Mouse (Mus musculus) embryo, embryonic 11.5 days (tissue): ENCODE results near the gene Snupn.
A peak's percentile ranks its signal among the peaks of the same experiment; 100 is the strongest.
"Not testable (repeated sequence)": the region's sequence is repeated elsewhere in the genome, so short reads cannot be mapped to it uniquely, and the experiment has no call there.

ENCODE experiments used
- DNase-seq: peaks from one replicate; pipeline ENCODE4 v3.0.0-alpha.2; 2012; ENCODE audit warnings: low read depth, low spot score

Gene Snupn

DNA sequence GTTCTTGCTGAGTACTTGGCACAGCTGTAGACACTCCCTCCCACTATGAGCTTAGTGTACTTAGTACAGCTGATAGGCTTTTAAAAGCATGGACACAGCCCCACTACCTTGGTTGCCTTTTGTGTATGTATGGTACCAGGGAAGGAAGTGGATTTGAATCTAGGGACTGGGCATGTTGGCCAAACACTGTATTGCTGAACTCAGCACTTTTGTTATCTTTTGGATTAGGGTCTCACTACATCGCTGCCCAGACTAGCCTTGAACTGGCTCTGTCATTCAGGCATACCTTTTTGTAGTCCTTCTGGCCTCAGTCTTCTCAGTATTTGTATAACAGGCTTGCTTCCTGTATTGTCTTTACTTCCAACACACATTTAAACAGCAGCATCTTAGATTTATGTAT, 20.1 kb upstream of the Snupn start:
- no peak for DNase-seq

DNA sequence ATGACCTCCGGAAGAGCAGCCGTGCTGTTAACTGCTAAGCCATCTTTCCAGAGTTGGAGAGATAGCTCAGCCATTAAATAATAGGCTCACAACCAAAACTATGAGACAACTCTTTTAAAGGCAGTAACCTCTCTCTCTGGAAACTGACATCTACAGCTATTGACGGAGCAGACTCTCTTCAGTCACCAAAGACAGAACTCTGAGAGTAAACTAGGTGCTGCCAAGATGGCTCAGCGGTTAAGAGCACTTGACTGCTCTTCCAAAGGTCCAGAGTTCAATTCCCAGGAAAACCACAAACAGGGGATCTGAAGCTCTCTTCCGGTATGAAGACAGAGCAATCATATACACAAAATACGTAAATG, 13.8 kb upstream of the Snupn start:
- no peak for DNase-seq

DNA sequence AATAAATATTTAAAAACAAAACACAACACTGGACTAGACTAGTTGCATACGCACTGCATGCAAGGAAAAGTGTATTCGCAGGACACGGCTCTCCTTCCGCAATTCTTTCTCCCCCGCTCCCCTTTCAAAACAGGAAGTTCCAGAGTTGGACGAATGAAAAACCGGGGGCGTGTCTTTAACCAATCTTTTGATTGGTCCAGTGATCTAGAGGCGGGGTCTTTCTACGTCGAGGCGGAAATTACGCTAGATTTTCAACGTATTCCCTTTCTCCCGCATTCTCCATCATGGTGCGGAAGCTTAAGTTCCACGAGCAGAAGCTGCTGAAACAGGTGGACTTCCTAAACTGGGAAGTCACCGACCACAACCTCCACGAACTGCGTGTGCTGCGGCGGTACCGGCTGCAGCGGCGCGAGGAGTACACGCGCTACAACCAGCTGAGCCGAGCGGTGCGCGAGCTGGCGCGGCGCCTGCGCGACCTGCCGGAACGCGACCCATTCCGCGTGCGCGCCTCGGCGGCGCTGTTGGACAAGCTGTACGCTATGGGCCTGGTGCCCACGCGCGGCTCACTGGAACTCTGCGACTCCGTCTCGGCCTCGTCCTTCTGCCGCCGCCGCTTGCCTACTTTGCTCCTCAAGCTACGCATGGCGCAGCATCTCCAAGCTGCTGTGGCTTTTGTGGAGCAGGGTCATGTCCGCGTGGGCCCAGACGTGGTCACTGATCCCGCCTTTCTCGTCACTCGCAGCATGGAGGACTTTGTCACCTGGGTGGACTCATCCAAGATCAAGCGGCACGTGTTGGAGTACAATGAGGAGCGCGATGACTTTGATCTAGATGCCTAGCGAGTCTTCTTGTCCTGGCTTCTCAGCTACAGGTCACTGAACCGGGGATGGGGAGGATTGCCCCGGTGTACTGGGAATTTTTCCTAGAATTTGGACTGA, 13.2 kb upstream of the Snupn start, which contains the start of gene Imp3:
Gene Imp3 (plus strand): TSS at position 253 of the 938 bp plus-strand sequence.
- DNase-seq, result peak; percentile 89

DNA sequence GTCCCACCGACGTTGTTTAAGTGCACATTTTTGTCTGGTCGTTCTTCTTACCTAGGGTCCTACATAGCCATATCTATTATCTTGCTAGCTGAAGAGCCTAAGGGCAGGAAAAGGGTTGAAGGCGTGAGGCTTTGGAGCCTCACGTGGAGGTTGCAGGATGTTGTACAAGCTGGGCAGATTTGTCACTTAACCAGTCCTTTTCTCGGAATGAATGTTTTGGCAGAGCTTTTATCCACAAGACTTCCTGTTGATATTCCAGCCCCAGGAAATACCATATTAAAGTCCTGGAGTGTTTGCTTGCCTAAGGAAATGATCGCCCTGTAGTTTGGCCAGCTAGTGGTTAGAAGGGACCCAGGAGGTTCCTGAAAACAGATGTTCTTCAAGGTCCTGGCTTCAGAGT, 12.3 kb upstream of the Snupn start:
- no peak for DNase-seq

DNA sequence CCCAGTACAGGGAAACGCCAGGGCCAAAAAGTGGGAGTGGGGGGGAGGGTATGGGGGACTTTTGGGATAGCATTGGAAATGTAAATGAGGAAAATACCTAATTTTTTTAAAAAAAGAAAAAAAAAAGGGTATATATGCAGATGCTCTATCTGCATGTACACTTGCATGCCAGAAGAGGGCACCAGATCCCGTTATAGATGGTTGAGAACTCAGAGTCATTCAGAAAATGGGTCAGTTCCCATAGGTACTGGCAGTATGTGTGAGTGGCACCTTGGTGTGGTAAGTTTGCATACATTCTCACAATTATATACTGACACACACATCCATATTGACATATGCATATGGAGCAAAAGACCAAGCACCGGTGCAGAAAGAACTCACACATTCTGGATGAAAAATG, 3.2 kb upstream of the Snupn start:
- not testable (repeated sequence) for DNase-seq

DNA sequence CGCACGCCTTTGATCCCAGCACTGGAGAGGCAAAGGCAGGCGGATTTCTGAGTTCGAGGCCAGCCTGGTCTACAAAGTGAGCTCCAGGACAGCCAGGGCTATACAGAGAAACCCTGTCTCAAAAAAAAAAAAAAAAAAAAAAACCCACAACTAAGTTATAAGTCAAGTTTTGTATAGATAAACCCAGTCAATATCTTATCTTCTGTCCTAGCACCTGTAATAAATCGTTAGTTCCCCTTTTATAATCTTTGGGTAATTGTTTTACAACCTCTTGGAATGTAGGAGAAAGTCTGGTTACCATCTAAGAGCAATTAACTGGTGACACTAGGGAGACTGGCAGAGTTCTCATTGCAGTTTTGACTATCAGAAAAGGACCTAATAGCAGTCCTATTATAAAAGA, 2.0 kb upstream of the Snupn start:
- DNase-seq, result not testable (repeated sequence)

DNA sequence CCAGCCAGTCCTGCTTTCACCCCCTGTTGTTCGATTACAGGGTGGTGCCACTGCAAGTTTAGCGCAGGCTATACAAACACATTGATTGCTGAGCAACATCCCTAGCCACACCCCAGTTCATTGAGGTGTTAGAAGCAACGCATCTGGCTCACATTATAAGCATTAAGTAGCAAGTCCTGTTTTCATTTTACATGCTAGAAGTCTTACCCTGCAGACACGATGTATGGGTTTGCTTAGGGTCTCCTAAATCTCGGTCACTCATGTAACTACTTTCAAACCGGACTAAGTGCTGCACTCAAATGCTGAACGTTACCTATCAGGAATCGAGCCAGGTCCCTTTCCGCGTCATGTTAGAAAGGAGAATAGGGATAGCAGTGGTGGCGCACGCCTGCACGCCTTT, 911 bp upstream of the Snupn start:
- no peak for DNase-seq

DNA sequence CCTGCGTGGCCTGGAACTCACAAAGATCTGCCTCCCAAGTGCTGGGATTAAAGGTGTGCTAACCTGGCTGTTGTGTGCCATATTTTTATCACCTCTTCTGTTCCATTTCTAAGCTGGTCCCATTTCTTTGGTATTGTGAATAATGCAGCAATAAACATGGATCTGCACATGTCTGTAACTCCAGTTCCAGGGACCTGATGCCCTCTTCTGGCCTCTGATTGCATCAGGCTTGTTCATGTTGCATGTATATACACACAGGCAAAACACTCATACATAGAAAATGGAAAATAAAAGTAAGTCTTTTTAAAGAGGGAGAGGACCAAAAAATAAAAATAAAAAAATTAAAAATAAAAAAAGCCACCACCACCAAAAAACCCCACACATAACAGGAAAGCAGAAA, 2.9 kb downstream of the Snupn start:
- no peak for DNase-seq

DNA sequence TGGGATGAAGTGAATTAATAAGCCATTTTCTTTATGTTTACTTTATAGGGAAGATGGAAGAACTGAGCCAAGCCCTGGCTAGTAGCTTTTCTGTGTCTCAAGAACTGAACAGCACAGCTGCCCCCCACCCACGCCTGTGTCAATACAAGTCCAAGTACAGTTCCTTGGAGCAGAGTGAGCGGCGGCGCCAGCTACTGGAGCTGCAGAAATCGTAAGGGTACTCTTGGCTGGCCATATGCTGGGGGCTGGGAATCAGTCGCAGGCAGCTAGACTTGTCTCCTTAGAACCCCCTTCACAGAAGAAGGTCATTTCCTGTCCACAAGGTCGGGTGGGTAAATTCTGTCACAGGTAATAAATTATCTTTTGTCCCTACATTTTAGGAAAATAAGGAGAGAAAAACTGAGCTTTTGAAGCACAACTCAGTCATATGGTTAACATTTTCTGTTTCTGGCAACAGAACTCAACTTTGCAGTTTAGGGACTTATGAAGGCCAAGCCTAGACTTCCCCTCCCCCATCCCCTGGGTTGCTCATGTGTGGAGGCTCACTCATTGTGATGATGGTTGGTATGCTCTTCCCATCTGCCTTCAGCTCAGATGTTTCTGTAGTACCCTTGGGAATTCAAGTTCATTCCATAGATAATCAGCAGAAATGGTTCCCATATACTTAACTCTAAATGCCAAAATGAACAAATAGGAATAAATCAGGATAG, 6.4 kb downstream of the Snupn start:
- no peak for DNase-seq

DNA sequence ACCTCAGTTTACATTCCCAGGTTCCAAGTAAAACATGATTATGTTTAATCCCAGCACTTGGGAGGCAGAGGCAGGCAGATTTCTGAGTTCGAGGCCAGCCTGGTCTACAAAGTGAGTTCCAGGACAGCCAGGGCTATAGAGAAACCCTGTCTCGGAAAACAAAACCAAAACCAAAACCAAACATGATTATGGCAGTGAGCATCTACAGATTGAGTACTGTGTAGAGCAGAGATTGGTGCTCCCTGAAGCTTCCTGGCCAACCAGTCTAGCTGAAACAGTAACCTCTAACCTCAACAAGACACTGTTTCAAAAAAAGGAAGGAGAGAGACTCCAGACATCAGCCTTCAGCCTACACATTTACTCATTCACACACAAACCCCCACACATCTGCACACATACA, 8.0 kb downstream of the Snupn start:
- DNase-seq, result no peak

DNA sequence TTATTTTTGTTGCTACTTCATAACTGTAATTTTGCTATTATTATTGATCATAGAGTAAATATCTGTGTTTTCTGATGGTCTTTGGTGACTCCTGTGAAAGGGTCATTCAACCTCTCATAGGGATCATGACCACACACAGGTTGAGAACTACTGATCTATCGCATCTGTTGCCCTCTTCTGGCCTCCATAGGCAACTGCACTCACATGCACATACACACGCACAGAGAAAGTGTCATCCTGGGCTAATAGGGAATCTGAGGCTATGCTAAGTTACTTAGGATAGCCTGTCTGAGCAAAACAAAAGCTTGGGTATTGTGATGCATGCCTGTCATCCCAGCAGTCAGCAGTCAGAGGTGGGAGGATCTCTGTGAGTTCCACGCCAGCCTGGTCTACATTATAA, 10.9 kb downstream of the Snupn start:
- no peak for DNase-seq

DNA sequence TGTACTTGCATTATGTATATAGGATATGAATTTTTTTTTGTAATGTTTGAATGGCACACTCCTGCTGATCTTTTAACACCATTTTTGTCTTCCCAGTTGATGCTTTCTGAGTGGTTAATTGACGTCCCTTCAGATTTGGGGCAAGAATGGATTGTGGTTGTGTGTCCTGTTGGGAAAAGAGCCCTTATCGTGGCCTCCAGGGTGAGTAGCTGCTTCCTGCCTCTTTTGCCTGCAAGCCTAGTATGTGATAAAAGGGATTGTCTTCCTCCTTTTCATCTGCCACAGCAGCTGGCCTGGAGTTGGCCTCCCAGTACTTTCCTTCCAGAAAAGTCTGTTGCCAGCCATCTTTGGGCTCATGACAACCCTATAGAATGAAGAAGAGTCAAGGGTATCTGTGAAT, 19.5 kb downstream of the Snupn start:
- no peak for DNase-seq

DNA sequence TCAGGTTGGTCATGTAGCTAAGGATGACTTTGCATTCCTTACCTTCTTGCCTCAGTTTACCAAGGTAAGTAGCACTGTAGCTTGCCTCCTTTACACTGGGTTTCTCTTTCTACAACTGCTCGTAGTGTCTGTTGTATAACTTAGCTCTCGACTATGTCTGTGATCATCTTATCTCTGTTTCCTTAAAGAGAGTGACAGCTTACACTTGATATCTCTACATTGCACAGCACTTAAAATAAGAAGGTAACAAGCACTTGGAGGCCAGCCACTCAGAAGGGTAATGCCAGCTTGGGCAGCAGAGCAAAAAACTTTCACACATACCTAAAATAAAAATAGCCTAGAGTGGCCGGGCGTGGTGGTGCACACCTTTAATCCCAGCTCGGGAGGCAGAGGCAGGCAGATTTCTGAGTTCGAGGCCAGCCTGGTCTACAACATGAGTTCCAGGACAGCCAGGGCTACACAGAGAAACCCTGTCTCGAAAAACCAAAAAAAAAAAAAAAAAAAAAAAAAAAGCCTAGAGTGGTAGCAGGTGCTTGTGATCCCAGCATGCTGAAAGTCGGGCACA, 23.4 kb downstream of the Snupn start:
- DNase-seq, result no peak

DNA sequence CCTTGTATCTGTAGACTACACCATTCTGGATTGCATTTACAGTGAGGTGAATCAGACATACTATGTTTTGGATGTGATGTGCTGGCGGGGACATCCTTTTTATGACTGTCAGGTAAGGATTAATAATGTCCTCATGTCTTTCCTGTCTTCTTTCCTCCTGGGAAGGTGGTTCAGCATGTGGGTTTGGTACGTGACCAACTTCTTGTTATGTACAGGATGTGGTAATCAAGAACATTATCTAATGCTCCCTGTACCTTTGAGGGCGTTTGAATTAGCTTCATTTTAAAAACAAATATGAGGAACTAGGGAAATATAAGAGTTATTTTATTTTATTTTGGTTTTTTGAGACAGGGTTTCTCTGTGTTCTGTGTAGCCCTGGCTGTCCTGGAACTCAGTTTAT, 24.5 kb downstream of the Snupn start:
- no peak for DNase-seq

DNA sequence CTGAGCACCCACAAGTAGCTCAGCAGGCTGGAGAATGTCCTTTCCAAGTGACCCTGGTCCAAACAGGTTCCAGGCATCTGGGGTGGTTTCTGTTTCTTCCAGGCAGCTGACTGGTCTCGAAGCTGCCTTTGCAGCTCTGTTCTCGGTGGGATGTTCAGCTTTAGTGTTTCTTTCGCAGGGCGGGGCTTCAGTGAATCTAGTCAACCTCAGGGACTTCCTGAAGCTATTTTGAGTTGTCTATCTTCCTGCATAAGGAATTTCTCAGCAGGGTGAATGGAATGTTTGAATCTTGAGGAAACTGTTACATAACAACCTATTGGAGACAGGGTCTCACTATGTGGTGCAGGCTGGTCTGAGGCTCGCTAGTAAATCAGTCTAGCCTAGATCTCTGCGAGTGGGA, 29.5 kb downstream of the Snupn start:
- DNase-seq, result no peak

DNA sequence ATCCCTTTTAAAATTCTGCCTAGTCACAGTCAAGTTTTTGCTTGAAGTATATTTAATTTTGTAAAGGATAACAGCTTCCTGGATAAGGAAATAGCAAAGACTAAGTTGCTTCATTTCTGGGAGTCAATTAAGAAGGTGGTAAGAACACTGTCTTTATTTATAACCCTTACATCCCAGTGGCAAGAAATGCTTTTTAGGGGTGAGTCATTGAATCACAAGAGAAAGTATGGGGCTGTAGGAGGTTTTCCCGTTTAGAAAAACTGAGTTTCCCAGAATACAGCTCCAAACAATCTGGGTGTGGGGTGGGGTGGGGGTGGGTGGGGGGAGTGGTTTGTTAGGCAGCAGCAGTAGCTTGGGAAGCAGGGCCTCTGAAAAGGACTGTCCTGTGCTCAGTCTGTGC, 30.8 kb downstream of the Snupn start:
- no peak for DNase-seq

DNA sequence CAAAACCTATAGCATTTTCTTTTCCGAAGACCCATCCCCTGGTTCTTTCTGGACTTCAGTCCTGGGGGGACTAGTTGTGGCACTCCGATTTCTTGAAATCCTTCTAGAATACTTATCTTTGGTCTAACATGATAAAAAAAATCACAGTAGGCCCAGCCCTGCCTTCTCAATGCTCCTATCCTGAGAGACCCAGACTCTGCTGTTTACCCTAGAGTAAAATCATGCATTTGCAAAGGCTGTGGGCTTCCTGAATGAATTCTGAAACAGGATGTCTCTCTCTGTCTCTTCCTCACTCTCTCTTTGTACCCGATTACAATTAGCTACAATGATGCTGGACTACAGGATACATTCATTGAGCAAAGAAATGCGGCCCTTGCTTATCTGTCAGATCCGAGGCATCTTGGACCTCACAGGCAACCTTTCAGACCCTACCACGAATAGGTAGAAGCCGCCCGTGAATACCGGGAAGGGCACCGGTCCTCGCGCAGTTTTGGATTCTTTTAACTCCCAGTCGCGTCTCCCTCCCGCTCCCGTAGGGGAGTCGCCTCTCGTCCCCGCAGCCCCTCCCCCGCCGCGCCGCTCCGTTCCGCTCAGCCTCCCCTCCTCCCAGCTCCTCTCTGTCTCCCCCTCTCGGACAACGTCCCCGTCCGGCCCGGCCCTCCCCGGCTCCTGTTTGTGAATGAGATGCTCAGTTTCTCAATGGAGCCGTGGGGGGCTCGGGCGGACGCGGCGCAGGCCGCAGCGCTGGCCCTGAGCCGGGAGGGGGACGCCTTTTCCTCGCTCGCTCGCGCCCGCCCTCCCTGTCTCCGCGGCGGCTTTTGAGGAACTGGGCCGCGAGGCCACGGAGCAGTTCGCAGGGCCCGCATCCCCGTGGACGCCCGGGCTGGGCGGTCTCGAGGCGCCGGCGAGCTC, 43.9 kb downstream of the Snupn start, which contains the start of gene Ptpn9:
Gene Ptpn9 (plus strand): TSS at position 638 of the 912 bp plus-strand sequence.
- peak; percentile 82 for DNase-seq

DNA sequence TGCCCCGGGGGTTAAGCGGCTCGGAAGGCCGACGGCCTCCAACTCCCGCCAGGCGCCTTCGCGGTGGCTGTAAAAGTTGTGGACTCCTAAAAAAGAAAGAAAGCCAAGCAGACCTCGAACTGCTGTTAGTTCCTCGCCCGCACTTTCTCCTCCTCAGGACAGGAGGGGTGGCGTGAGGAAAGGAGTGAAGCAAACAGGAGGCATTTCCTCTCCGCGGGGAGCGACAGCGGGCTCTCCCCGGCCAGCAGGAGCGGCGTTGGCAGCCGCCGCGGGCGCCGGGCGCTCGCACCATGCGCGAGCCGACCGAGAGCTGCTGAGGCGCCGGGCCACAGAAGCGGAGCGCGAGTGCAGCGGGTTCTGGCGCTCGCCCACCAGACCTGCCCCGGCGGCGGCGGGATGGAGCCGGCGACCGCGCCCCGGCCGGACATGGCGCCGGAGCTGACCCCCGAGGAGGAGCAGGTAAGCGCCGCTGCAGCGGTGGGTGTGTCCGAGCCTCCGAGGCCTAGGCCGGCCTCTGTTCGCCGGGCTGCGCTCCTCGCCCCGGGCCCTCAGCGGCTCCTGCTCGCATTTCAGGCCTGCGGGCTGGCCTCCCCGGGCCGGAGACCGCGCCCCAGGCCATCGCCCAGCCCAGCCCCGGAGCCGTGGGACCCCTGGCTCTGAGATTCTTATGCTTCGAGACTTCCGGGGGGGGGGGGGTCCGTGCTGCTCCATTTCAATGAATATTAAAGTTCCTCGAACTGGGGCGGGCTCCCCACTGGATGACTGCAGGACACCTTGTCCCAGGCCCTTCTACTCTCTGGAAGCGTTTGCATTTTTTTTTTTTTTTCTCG, 44.7 kb downstream of the Snupn start:
- DNase-seq, result peak; percentile 44

DNA sequence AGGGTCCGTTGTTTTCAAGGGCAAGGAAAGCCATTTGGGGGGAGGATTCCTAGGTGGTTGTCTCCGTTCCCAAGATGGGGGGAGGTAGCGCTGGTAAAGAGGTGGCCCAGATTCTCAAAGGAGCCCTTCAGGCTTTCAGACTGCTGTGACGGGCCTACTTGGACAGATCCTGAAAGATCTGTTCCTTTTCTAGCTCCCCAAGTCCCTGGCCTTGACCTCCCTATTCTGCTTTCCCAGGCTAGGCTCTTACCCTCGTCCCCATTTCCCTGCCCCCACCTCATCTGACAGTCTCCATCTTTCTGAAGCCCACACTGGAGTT, 45.3 kb downstream of the Snupn start:
- DNase-seq, result peak; percentile 22

DNA sequence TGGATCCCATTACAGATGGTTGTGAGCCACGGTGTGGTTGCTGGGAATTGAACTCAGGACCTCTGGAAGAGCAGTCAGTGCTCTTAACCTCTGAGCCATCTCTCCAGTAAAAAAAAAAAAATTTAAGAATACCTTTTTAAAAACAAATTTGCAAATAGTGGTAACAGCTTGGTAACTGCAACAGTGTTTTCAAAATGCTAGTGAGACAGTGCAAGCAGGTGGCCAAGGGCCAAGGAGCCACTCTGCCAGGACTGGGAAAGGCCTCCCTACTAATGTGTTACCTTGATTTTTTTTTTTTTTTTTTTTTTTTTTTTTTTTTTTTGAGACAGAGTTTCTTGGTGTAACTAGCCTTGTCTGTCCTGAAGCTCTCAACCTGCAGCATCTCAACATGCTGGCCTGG, 46.5 kb downstream of the Snupn start:
- DNase-seq, result not testable (repeated sequence)

DNA sequence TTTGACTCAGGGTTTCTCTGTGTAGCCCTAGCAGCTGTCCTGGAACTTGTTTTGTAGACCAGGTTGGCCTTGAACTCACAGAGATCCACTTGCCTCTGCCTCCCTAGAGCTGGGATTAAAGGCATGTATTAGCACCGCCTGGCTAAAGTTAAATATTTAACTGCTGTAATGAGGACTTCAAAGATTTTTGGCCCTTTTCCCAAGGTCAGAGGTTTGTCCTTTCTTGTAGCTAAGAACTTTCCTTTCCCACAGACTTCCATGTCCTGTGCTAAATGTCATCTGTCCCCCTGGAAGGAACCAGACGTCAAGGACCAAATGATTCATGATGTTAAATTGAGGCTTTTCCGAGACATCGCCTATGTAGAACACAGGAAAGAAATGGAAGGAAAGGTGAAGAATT, 52.3 kb downstream of the Snupn start:
- DNase-seq, result no peak
